Mouse (Mus musculus): ENCODE results near the gene Mlf2.

Gene Mlf2

GRCm38 (mm10) chr6:124913214-124913613, 18.0 kb upstream of the Mlf2 start:
- no peak for DNase-seq (ENCODE audit: low spot score)

DNA sequence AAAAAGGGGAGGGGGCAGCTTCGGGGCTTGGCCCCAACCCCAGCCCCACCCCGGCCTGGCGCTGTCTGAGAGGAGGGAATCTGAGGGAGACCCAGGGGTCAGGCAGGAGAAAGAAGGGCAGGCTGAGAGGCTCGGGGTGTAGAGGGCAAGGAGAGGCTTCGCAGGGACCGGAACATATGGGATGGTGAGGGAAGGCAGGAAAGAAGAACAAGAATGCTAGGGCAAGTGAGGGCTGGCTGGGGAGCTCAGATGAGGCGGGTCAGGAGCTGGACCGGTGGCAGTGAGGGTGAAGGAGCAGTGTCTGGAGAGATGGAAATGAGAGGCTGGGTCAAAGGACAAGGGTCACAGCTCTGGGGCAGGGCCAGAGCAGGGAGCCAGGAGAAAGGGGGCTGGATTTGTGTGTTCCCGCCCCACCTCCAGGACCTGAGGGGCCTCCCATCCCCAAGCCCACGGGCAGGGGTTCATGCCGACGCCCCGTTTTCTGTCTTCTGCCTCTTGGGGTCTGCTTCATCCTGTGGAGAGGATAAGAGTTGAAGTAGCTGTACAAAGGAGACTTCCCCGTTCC, 17.4 kb upstream of the Mlf2 start:
- DNase-seq (ENCODE audit: low spot score), result no peak

DNA sequence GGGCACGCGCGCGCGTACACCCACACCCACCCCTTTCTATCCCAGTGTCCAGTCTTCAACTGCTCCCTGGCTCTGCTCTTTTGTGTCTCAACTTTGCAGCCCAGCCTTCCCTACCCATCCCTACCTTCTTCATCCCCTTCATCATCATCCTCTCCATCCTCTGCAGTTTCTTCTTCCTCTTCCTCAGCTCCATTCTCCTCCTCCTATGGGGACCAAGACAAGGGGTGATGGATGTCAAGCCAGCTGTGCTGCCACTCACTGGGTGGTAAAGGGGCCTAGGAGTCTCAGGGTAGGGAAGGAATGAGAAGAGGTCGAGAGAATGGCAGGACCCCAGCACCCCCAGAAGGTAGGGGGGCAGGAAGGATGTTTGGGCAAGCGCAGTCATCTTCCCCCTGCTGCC, 16.7 kb upstream of the Mlf2 start:
- DNase-seq (ENCODE audit: low spot score), result no peak

DNA sequence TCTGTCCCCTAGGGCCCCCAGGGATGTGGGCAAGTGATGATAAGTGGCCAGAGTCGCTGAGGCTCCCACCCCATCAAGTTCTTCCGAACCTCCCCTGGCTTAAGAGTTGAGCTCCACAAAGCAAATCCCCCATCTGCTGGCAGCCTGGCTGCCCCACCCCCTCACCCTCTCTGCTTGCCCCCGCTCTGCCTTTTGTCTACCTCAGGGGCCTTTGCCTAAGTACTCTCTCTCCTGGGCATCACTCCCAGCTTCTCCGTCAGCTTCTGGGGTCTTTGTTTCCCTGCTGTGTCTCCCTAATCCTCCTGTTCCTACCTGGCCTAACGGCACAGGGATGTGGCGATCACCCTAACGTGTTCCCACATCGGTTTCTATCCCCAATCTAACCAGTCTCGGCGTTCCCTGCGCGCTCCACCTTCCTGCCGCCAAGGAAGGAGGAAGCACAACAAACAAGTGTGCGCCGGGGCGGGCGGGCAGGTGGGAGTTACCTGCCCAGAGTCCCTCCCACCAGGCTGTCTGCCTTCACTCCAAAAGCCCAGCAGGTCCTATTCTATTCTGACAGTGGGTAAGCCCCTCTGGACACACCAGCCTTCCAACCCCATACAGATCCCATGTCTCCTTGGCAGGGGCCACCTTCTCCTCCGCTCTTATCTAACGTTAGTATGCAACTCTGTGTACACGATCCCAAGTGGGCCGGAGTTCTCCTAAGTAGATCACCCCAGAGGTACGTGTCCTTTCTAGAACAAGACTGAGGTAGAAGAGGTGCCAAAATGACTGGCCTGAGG, 15.8 kb upstream of the Mlf2 start:
- DNase-seq (ENCODE audit: low spot score), result no peak

GRCm38 (mm10) chr6:124915942-124916694, 15.1 kb upstream of the Mlf2 start:
- peak; percentile 40 for DNase-seq (ENCODE audit: low spot score)

- DNase-seq (ENCODE audit: low spot score), result peak; percentile 82
Measured at GRCm38 (mm10) chr6:124916695-124917517, 14.3 kb upstream of the Mlf2 start.

DNA sequence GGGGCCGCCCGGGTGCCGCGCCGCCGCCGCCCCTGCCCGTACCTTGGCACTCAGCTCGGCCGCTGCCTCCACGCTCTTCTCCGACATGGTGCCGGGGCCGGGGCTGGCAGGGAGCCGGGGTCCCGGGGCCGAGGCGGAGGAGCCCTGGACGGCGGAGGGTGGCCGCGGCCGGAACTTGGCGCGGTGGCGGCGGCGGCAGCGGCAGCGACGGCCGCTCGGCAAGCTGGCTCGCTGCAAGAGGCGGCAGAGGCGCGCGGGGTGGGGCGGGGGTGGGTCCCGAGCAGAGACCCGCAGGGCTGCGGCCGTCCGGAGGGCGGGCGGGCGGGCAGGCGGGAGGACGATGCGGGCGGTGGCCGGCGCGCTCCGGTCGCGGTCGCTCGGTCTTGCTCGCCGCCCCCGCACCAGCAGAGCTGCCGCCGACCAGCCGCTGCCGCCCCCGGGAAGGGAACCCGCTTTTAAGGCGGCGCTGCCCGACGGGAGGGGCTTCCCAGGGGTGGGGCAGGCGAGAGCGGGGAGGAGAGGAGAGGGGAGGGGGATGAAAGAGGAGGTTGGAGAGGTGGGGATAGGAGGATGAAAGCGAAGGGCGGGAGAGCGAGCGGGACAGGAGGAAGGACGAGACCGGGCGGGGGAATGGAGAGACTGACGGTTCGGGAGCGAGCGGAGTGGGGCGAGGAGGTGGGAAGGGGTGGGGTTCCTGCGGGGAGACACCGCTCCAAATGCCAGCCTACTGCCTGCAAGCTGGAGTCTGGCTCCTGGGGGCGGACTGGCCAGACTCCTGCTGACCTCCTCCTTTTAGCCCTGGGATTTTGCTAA, 13.5 kb upstream of the Mlf2 start:
- no peak for DNase-seq (ENCODE audit: low spot score)

- no peak for DNase-seq (ENCODE audit: low spot score)
Measured at GRCm38 (mm10) chr6:124918331-124918690, 12.9 kb upstream of the Mlf2 start.

DNA sequence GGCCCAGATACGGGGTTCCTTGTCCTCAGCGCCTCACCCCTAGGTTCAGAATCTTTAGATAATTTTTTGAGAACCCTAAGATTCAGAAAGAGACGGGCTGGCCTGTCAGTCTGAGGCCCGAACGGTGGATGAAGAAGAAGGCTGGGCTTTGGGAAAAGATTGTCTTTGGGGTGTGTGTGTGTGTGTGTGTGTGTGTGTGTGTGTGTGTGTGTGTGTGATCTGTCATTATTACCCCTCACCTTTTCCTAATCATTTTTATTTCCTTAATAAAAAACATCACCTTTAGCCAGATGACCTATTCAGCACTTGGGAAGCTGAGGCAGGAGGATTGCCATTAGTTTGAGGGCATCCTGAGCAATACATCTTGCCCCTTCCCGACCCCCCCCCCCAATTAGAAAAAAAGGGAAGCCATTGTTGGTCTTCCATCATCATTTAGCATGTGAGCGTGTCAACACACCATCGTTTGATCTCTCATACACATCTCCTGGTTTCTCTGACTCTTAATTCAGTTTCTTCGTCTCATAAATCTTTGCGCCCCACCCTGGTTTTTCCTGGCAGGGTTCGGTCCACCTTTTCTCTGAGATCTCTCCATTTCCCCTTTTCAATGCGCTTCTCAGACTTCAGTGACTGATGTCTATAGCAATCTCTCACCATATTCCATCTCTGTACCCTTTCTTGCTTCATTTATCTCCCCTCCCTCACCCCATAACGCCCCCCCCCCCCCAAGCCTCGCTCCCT, 12.1 kb upstream of the Mlf2 start:
- no peak for DNase-seq (ENCODE audit: low spot score)

- DNase-seq (ENCODE audit: low spot score), result no peak
Measured at GRCm38 (mm10) chr6:124919695-124920317, 11.4 kb upstream of the Mlf2 start, which contains the start of gene Ptms. Ptms (minus strand) TSS chr6:124920103.

- no peak for DNase-seq (ENCODE audit: low spot score)
Measured at GRCm38 (mm10) chr6:124920318-124921085, 10.7 kb upstream of the Mlf2 start.

DNA sequence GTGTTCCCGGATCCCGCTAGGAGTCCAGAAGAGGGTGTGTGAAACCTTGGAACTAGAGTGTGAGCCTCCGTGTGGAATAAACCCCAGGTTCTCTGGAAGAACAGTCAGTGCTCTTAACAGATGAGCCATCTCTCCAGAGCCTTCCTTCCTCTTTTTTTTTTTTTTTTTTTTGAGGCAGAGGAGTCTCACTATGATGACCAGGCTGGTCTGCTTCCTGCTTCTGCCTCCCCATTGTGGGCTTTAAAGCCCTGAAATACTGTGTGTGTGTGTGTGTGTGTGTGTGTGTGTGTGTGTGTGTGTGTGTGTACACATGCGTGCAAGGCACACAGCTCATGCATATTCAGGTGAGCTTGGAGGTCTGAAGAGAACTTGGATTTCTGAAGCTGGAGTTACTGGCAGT, 9.6 kb upstream of the Mlf2 start:
- DNase-seq (ENCODE audit: low spot score), result no peak

DNA sequence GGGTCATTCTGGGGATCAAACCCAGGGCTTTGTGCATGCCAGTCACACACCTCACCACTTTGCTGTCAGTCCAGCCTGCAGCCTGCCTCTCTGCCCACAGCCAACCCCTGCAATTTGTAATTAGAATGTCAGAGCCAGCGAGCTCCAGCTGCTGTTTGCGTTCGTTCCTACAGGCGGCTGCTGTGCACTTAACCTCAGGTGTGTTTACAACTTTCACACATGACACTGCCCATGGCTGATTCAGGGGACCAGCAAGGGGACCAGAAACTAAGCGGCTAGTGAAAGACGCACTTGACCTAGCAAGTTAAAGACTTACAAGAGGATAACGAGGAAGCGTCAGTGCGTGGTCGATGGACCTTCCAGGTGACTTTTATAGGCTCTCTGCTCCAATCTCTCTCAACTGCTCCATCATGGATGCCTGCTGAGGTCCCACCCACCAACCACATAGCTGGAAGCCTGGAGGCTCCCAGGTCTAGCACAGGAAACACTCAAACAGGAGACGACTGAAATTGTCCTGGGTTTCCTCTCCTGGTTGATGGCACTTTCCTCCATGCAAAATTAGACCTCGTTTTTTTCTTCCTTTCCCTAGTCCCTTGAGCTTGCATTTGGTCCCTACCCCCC, 5.9 kb upstream of the Mlf2 start:
- no peak for DNase-seq (ENCODE audit: low spot score)

DNA sequence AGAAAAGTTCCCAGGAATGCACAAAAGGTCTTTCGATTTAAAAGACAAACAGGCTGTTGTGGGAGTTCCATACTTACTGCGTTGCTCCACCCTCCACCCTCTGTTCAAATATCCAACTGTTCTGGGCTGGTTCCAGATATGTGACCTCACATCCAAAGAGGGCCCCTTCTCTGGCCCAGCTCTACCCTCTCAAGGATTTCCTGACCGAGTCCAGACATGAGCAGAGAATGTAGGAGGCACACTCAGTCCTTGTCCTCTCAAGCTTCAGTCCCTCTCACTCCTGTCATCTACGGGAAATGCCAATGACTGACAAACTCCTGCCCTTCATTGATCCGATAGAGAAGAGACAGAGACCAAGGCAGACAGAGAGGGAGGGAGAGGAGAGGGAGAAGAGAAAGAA, 5.2 kb upstream of the Mlf2 start:
- DNase-seq (ENCODE audit: low spot score), result no peak

- DNase-seq (ENCODE audit: low spot score), result no peak
Measured at GRCm38 (mm10) chr6:124930231-124930630, 955 bp upstream of the Mlf2 start.

- DNase-seq (ENCODE audit: low spot score), result peak; percentile 31
Measured at GRCm38 (mm10) chr6:124931525-124932313, 533 bp downstream of the Mlf2 start.

- no peak for DNase-seq (ENCODE audit: low spot score)
Measured at GRCm38 (mm10) chr6:124932314-124932695, 1.1 kb downstream of the Mlf2 start.

DNA sequence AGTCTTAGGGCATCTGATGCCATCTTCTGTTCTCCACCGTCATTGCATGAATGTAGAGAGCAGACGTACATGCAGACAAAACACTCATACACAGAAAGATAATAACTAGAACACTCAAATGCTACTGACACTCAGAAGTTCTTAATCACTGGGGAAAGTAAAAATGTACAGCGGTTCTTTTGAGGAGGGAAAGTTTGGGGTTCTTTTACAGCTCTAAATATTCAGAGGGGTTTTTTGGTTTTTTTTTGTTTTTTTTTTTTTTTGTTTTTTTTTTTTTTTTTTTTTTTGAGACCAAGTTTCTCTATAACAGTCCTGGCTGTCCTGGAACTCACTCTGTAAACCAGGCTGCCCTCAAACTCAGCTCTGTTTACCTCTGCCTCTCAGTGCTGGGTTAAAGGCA, 1.9 kb downstream of the Mlf2 start:
- DNase-seq (ENCODE audit: low spot score), result no peak
